Mouse (Mus musculus) spleen, embryonic (tissue): ENCODE measurements at regions not wholly inside any gene's neighbourhood (a gene's known extent, or its start where the extent isn't known, plus 50 kb on each side); places are given as distances from the start of the nearest gene placed in this dataset.

Experiments
- CTCF ChIA-PET: fragments of 350-600 bp; sonication (Branson Sonifier 250); formaldehyde crosslinking; loops from one replicate; lab custom pipeline; 2022; lab: Charles Lee

DNA sequence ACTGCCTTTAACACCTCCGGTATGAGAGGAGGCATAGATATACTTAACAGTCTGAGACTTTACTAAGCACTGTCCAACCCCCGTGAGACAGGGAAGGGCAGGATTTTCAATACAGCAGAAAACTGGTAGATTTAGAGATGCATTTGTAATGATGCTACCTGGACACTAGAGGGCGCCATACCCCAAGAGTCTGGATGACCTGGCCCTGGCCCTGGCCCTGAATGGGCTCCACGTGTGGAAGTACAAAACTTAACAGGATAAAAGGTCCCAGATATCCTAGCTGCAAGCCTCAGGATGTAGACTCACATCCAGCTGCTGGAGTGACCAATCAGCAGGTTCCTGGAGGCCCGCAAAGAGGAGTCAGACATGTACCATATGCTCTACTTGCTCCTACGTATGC, 393.3 kb downstream of the Sox9 start:
- CTCF ChIA-PET, result interaction anchor here (1.1 kb wide), 1 partner anchor 26 kb away, joined by 3 read pairs; no protein-coding TSS in a partner anchor

DNA sequence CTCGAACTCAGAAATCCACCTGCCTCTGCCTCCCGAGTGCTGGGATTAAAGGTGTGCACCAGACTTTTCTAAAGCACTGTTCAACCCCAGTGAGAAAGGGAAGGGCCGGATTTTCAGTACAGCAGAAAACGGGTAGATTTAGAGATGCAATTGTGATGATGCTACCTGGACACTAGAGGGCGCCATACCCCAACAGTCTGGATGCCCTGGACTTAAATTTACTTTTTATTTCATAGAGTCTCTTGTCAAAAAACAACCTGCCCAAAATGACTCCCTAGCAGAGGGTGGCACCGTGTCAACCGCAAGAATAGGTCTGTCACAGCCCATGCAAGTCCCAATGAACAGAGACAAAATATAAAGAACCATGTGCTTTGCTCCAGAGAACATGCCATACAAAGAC, 394.2 kb downstream of the Sox9 start:
- CTCF ChIA-PET, result no interaction called here

DNA sequence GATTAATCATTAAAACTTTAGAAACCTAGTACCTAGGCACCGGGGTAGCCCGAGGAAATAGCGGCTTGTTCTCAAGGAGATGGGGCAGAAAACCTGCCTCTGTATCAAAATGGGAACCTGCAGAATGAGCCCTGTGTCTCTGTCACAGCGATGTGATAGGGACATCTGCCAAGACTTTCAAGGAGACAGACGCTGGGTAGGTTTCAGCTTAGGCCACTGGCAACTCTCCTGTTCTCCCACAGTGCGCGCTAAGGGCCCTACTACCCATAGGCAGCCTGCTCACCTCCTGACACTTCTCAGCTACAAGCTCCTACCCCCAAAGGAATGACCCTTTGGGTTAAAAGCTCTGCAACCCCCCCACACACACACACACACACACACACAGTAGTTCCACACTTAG, 396.4 kb downstream of the Sox9 start:
- CTCF ChIA-PET, result no interaction called here

DNA sequence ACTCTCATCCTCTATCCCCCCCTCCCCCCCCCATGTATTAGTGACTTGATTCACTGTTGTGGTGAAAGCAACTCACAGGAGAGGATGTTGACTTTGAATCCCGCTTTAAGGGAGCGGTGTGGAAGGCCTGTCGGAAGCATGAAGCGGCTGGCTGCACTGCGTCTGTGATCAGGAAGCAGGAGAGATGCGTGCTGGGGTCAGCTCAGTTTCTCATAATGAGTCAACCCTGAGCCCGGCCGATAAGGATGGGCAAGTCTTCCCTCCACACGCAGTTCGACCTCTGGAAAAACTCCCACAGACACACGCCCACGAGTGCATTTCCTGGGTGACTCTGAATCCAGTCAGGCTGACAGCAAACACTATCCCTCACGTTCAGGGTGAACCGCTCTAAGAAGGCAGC, 398.0 kb downstream of the Sox9 start:
- CTCF ChIA-PET, result no interaction called here

GRCm38 (mm10) chr11:113182083-113182861, 400.2 kb downstream of the Sox9 start:
- CTCF ChIA-PET, result no interaction called here

- CTCF ChIA-PET, result no interaction called here
Observed at GRCm38 (mm10) chr11:113183556-113183955, 401.5 kb downstream of the Sox9 start.

GRCm38 (mm10) chr11:113184095-113184494, 402.1 kb downstream of the Sox9 start:
- CTCF ChIA-PET, result no interaction called here

GRCm38 (mm10) chr11:113187407-113187806, 405.4 kb downstream of the Sox9 start:
- CTCF ChIA-PET, result no interaction called here

DNA sequence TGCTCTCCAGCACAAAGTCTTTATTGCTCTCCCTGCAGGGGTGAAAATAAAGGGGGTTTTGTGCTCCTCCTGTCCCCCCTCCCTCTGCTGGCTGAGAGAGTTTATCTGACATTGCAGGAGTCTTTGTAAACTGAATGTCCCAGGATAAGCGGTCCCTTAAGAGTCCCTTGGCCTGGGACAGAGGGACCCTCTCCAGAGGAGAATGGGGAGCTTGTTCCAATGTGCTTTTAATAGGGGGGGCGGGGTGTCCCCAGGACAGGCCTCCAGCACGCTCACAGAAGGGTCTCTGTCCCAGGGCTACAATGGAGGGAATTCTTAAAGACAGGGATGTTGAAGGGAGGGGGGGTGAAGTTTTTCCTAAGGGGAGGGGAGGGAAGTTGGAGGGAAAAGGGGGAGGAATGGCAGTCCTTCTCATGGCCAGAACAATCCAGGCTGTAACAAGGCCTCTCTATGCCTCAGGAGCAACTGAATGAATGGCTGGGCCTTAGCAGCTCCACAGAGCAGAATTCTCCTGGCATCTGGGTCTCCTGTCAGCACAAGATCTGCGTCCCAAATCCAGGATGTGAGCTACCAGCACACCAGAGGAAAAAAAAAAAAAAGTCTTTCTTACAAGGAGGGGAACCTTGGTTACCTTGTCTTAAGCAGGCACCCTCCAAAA, 406.4 kb downstream of the Sox9 start:
- CTCF ChIA-PET, result no interaction called here

DNA sequence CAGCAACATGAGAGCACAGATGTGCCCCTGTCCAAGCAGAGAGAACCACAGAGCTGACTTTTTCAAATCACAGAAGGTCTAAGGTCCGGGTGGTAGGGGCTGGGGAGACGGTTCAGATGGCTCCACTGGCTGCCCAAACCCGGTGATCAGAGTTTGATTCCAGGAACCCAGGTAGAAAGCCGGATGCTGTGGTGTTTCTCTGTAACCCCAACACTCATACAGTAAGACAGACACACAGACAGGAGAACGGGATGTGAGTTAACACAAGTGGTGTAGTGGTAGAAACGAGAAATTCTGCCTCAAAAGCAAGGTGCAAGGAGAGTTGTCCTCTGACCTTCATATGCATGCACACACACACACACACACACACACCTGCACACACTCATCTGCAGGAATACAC, 408.0 kb downstream of the Sox9 start:
- CTCF ChIA-PET, result no interaction called here

- CTCF ChIA-PET, result no interaction called here
Observed at GRCm38 (mm10) chr11:113190520-113190919, 408.5 kb downstream of the Sox9 start.

DNA sequence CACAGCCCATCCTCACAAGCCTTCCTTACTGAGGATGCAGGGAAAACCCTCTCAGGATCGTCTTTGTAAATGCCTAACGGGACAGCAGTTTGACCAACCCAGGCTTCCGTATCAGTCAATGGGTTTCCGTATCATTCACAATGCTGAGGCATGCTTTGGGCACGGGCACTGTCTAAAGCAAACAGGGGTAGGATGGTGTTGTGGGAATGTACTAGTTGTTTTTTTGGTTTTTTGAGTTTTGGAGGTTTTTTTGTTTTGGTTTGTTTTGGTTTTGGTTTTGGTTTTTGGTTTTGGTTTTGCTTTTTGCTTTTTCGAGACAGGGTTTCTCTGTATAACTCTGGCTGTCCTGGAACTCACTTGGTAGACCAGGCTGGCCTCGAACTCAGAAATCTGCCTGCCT, 409.0 kb downstream of the Sox9 start:
- CTCF ChIA-PET, result no interaction called here

GRCm38 (mm10) chr11:113192086-113192856, 410.2 kb downstream of the Sox9 start:
- CTCF ChIA-PET, result no interaction called here

- CTCF ChIA-PET, result no interaction called here
Observed at GRCm38 (mm10) chr11:113194144-113194827, 412.3 kb downstream of the Sox9 start.
